Mouse (Mus musculus): ENCODE measurements around the gene Arl3.

GRCm38 (mm10) chr19:46490634-46491033 is 82.4 kb downstream of the Arl3 start:
- TF ChIP-seq POLR2A (IDR thresholded peaks at IDR 0.05; ENCODE audit: borderline replicate concordance, extremely low read depth, insufficient read depth, insufficient read length, poor library complexity, severe bottlenecking) (no peak), CTCF (IDR thresholded peaks at IDR 0.05; ENCODE audit: borderline replicate concordance, extremely low read depth, insufficient read depth, insufficient read length) (no peak)
